Mouse (Mus musculus) bone marrow, adult 2 months (tissue): ENCODE results near the gene Olfr703.

Experiments
- CTCF ChIP-seq: fragments of 200-500 bp; IDR thresholded peaks from 2 replicates; pipeline ENCODE4 v1.5.1; 2011; ENCODE audit warnings: low read length, control low read depth; ENCODE audit not compliant: control insufficient read depth, insufficient read depth
- POLR2A ChIP-seq: fragments of 200-500 bp; IDR thresholded peaks from 2 replicates; pipeline ENCODE4 v1.6.1; 2011; ENCODE audit warnings: low read depth, mild to moderate bottlenecking, control low read depth, low read length, borderline replicate concordance; ENCODE audit not compliant: control insufficient read depth

- TF ChIP-seq POLR2A = no peak
- TF ChIP-seq CTCF = no peak
Measured at GRCm38 (mm10) chr7:106843060-106843459, at the start of gene Olfr703.
